Mouse (Mus musculus): ENCODE measurements at regions not wholly inside any gene's neighbourhood (a gene's known extent, or its start where the extent isn't known, plus 50 kb on each side); places are given as distances from the start of the nearest gene placed in this dataset.
A peak's percentile ranks its signal among the peaks of the same experiment; 100 is the strongest.

DNA sequence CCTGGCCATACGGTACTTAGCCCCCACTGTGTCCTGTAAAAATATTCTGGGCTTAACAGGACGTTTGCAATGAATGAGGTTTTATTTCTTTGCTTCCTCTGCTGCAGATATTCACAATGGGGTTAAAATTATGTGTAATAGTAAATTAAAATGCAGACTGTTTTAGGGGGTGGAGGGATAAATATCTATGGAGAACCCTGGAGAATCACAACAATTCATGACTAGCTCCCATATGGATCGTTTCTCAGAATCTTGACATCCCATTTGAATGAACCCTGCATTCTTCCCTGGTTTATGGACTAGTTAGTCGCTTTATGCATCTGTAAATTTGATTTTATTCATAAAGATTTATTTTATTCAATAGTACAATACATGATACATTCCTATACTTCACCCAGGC lies 378.3 kb upstream of the Igfbp3 start:
- H3K9me3 ChIP-seq (ENCODE audit: control insufficient read depth, insufficient read depth, low read depth, low read length): no peaks in the 10 kb centered on the region
- TF ChIP-seq ZC3H11A (IDR thresholded peaks at IDR 0.05; ENCODE audit: borderline replicate concordance, low read depth, low read length): no peak
- TF ChIP-seq HCFC1 (IDR thresholded peaks at IDR 0.05; ENCODE audit: borderline replicate concordance, insufficient read depth, low read length): no peak
- TF ChIP-seq MAFK (IDR thresholded peaks at IDR 0.05; ENCODE audit: insufficient read depth, low read depth, low read length): no peak
- TF ChIP-seq CHD2 (IDR thresholded peaks at IDR 0.05; ENCODE audit: low read depth, low read length): no peak
- TF ChIP-seq ZNF384 (IDR thresholded peaks at IDR 0.05; ENCODE audit: low read depth, low read length): no peak
- no peaks in the 10 kb centered on the region for H3K36me3 ChIP-seq (ENCODE audit: control insufficient read depth, insufficient read depth, low read length, poor library complexity, severe bottlenecking)
- H3K9ac ChIP-seq (ENCODE audit: insufficient read depth, low read depth, low read length, poor library complexity, severe bottlenecking): no peak overlapping the region
- in situ Hi-C loops (cut with MboI; ENCODE audit: low sequenced_read_pairs in 2 of 2, unreplicated experiment in 2 of 2): no loop called here
- no peak for DNase-seq (ENCODE audit: low read depth, low spot score)
- H3K27ac ChIP-seq (ENCODE audit: insufficient read depth, low read depth, low read length, poor library complexity, severe bottlenecking): no peak overlapping the region
- H3K4me1 ChIP-seq (ENCODE audit: control insufficient read depth in 2 of 2, insufficient read depth in 2 of 2, low read length in 2 of 2, poor library complexity in 1 of 2): no peaks in the 10 kb centered on the region
- no peak overlapping the region for H3K4me3 ChIP-seq (ENCODE audit: insufficient read depth in 1 of 2, low read depth in 1 of 2, low read length in 2 of 2, poor library complexity in 1 of 2, severe bottlenecking in 1 of 2)

DNA sequence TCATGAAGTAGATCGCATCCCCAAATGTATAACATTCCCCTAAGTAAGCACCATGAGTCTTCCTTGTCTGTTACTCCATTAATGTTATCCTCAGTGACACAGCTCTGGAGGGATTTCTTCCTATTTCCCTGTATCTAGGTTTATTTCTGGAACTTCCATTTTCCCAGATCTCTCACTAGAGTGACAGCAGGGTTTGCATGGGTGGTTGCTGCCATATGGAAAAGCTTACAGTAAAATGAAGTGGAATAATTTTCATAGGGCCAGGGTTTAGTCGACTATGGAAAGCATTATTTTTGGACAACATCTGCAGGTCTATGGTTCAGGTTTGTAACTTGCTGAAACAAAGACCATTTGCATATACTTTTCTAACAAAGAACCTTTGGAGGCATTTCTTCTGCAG lies 369.6 kb upstream of the Igfbp3 start:
- no peak for DNase-seq (ENCODE audit: low read depth, low spot score)
- Histone ChIP-seq H3K4me3 (ENCODE audit: insufficient read depth in 1 of 2, low read depth in 1 of 2, low read length in 2 of 2, poor library complexity in 1 of 2, severe bottlenecking in 1 of 2) (no peak overlapping the region), H3K36me3 (ENCODE audit: control insufficient read depth, insufficient read depth, low read length, poor library complexity, severe bottlenecking) (no peaks in the 10 kb centered on the region), H3K27ac (ENCODE audit: insufficient read depth, low read depth, low read length, poor library complexity, severe bottlenecking) (no peak overlapping the region), H3K4me1 (ENCODE audit: control insufficient read depth in 2 of 2, insufficient read depth in 2 of 2, low read length in 2 of 2, poor library complexity in 1 of 2) (no peaks in the 10 kb centered on the region), H3K9me3 (ENCODE audit: control insufficient read depth, insufficient read depth, low read depth, low read length) (peaks cover 6% of the 10 kb centered on the region), H3K9ac (ENCODE audit: insufficient read depth, low read depth, low read length, poor library complexity, severe bottlenecking) (no peak overlapping the region)
- no peak for TF ChIP-seq MAFK (IDR thresholded peaks at IDR 0.05; ENCODE audit: insufficient read depth, low read depth, low read length)
- TF ChIP-seq HCFC1 (IDR thresholded peaks at IDR 0.05; ENCODE audit: borderline replicate concordance, insufficient read depth, low read length): no peak
- TF ChIP-seq ZNF384 (IDR thresholded peaks at IDR 0.05; ENCODE audit: low read depth, low read length): no peak
- no peak for TF ChIP-seq ZC3H11A (IDR thresholded peaks at IDR 0.05; ENCODE audit: borderline replicate concordance, low read depth, low read length)
- no peak for TF ChIP-seq CHD2 (IDR thresholded peaks at IDR 0.05; ENCODE audit: low read depth, low read length)
- in situ Hi-C loops (cut with MboI; ENCODE audit: low sequenced_read_pairs in 2 of 2, unreplicated experiment in 2 of 2): no loop called here

DNA sequence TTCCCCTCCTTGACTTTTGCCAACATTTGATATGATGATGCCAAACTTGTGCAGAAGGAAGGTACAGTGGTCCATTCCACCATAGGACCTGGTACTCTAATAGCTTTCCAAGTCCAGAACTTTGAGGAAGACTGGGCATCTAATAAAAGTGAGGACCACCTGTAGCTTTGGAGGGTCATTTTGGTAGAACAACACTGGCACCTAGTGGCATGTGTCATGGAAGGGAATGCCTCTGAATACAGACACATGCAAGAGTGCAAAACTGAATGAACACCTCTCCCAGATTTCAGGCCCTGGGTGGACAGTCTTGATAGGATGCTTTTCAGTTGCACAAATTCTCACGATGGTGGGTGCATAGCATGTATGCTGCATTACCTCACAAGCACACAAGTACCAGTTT lies 354.8 kb upstream of the Igfbp3 start:
- no peak overlapping the region for H3K4me3 ChIP-seq (ENCODE audit: insufficient read depth in 1 of 2, low read depth in 1 of 2, low read length in 2 of 2, poor library complexity in 1 of 2, severe bottlenecking in 1 of 2)
- H3K9me3 ChIP-seq (ENCODE audit: control insufficient read depth, insufficient read depth, low read depth, low read length): no peaks in the 10 kb centered on the region
- H3K9ac ChIP-seq (ENCODE audit: insufficient read depth, low read depth, low read length, poor library complexity, severe bottlenecking): no peak overlapping the region
- DNase-seq (ENCODE audit: low read depth, low spot score): no peak
- H3K27ac ChIP-seq (ENCODE audit: insufficient read depth, low read depth, low read length, poor library complexity, severe bottlenecking): no peak overlapping the region
- TF ChIP-seq ZC3H11A (IDR thresholded peaks at IDR 0.05; ENCODE audit: borderline replicate concordance, low read depth, low read length) (peak; percentile 85; the same call in 1 of the 2 replicates), CHD2 (IDR thresholded peaks at IDR 0.05; ENCODE audit: low read depth, low read length) (no peak), HCFC1 (IDR thresholded peaks at IDR 0.05; ENCODE audit: borderline replicate concordance, insufficient read depth, low read length) (no peak), ZNF384 (IDR thresholded peaks at IDR 0.05; ENCODE audit: low read depth, low read length) (no peak), MAFK (IDR thresholded peaks at IDR 0.05; ENCODE audit: insufficient read depth, low read depth, low read length) (no peak)
- in situ Hi-C loops (cut with MboI; ENCODE audit: low sequenced_read_pairs in 2 of 2, unreplicated experiment in 2 of 2): loop anchor here in 1 of 2 experiments (10.0 kb wide), 1 partner anchor 364 kb away; no protein-coding TSS in a partner anchor
- H3K4me1 ChIP-seq (ENCODE audit: control insufficient read depth in 2 of 2, insufficient read depth in 2 of 2, low read length in 2 of 2, poor library complexity in 1 of 2): no peaks in the 10 kb centered on the region
- no peaks in the 10 kb centered on the region for H3K36me3 ChIP-seq (ENCODE audit: control insufficient read depth, insufficient read depth, low read length, poor library complexity, severe bottlenecking)

DNA sequence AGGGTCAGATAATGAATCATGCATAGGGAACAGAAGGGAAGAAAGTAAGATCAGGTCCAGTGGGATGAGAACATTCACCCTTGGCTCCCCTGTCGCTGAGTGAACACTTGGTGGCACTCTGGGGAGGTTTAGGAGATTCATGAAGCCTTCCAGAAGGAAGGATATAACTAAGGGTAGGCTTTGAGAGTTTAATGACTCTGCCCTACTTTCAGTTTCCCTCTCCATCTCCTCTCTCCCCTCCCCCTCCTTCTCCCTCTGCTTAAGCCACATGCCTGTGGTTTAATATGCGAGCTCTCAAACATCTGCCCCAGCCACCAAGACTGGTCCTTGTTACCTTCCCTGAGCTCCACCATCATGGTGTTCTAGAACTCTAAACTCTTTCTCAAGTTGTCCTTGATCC lies 348.3 kb upstream of the Igfbp3 start:
- Histone ChIP-seq H3K4me1 (ENCODE audit: control insufficient read depth in 2 of 2, insufficient read depth in 2 of 2, low read length in 2 of 2, poor library complexity in 1 of 2) (no peaks in the 10 kb centered on the region), H3K9me3 (ENCODE audit: control insufficient read depth, insufficient read depth, low read depth, low read length) (no peaks in the 10 kb centered on the region), H3K9ac (ENCODE audit: insufficient read depth, low read depth, low read length, poor library complexity, severe bottlenecking) (no peak overlapping the region), H3K4me3 (ENCODE audit: insufficient read depth in 1 of 2, low read depth in 1 of 2, low read length in 2 of 2, poor library complexity in 1 of 2, severe bottlenecking in 1 of 2) (no peak overlapping the region), H3K27ac (ENCODE audit: insufficient read depth, low read depth, low read length, poor library complexity, severe bottlenecking) (no peak overlapping the region), H3K36me3 (ENCODE audit: control insufficient read depth, insufficient read depth, low read length, poor library complexity, severe bottlenecking) (no peaks in the 10 kb centered on the region)
- TF ChIP-seq ZNF384 (IDR thresholded peaks at IDR 0.05; ENCODE audit: low read depth, low read length): no peak
- no peak for TF ChIP-seq HCFC1 (IDR thresholded peaks at IDR 0.05; ENCODE audit: borderline replicate concordance, insufficient read depth, low read length)
- TF ChIP-seq CHD2 (IDR thresholded peaks at IDR 0.05; ENCODE audit: low read depth, low read length): no peak
- TF ChIP-seq ZC3H11A (IDR thresholded peaks at IDR 0.05; ENCODE audit: borderline replicate concordance, low read depth, low read length): no peak
- no peak for TF ChIP-seq MAFK (IDR thresholded peaks at IDR 0.05; ENCODE audit: insufficient read depth, low read depth, low read length)
- in situ Hi-C loops (cut with MboI; ENCODE audit: low sequenced_read_pairs in 2 of 2, unreplicated experiment in 2 of 2): loop anchor here in 1 of 2 experiments (10.0 kb wide), 1 partner anchor 357 kb away; no protein-coding TSS in a partner anchor
- no peak for DNase-seq (ENCODE audit: low read depth, low spot score)

DNA sequence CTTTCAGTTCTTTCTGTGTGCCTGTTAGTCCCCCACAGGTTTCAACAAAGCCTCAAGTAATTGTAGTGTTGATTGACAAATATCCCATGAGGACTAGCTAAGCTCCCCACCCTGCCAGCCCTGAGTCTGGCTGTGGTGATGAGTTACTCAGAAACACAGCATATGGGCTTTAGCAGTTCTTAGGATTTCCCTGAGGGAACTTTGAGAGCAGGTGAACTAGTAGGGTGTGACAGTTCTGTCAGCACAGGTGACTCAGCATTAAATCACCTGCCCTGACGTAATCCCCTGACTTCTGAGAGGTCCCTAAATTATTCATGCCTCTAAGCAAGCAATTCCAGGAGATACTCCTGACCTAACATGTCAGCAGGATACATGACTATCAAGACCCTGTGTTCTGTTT lies 347.7 kb upstream of the Igfbp3 start:
- in situ Hi-C loops (cut with MboI; ENCODE audit: low sequenced_read_pairs in 2 of 2, unreplicated experiment in 2 of 2): loop anchor here in 1 of 2 experiments (10.0 kb wide), 1 partner anchor 357 kb away; no protein-coding TSS in a partner anchor
- H3K4me1 ChIP-seq (ENCODE audit: control insufficient read depth in 2 of 2, insufficient read depth in 2 of 2, low read length in 2 of 2, poor library complexity in 1 of 2): no peaks in the 10 kb centered on the region
- H3K4me3 ChIP-seq (ENCODE audit: insufficient read depth in 1 of 2, low read depth in 1 of 2, low read length in 2 of 2, poor library complexity in 1 of 2, severe bottlenecking in 1 of 2): no peak overlapping the region
- TF ChIP-seq ZC3H11A (IDR thresholded peaks at IDR 0.05; ENCODE audit: borderline replicate concordance, low read depth, low read length) (no peak), MAFK (IDR thresholded peaks at IDR 0.05; ENCODE audit: insufficient read depth, low read depth, low read length) (peak; percentile 79), HCFC1 (IDR thresholded peaks at IDR 0.05; ENCODE audit: borderline replicate concordance, insufficient read depth, low read length) (no peak), CHD2 (IDR thresholded peaks at IDR 0.05; ENCODE audit: low read depth, low read length) (no peak)
- H3K9me3 ChIP-seq (ENCODE audit: control insufficient read depth, insufficient read depth, low read depth, low read length): no peaks in the 10 kb centered on the region
- no peak overlapping the region for H3K9ac ChIP-seq (ENCODE audit: insufficient read depth, low read depth, low read length, poor library complexity, severe bottlenecking)
- H3K36me3 ChIP-seq (ENCODE audit: control insufficient read depth, insufficient read depth, low read length, poor library complexity, severe bottlenecking): no peaks in the 10 kb centered on the region
- no peak overlapping the region for H3K27ac ChIP-seq (ENCODE audit: insufficient read depth, low read depth, low read length, poor library complexity, severe bottlenecking)
- no peak for DNase-seq (ENCODE audit: low read depth, low spot score)
